Mouse (Mus musculus) gastrocnemius, adult 18-20 months (tissue): ENCODE measurements around the gene Vmn1r148. TPM values are rescaled to one million over a fixed set of nuclear protein-coding genes. Genes with fewer than 3 reads are reported as not detected.
"Not testable (repeated sequence)": the region's sequence is repeated elsewhere in the genome, so short reads cannot be mapped to it uniquely, and the experiment has no call there.

Source experiments
- DNase-seq: peaks from one replicate; pipeline ENCODE4 v3.0.0; 2021; ENCODE audit warnings: low spot score
- long read RNA-seq, 2 experiments: library from polyadenylated mRNA; stranded (forward); transcript quantifications; one replicate each; pipeline ENCODE4 v2.0.0; 2021
- total RNA-seq, 2 experiments: library from RNA; stranded (reverse); gene quantifications; 2 replicates each; pipeline ENCODE4 v1.2.3; 2021

The Vmn1r148 gene
- not detected for total RNA-seq
- long read RNA-seq, experiment 1, result 0 reads
- long read RNA-seq, experiment 2, result 0 reads

GRCm38 (mm10) chr7:22413283-22413682 is at the start of gene Vmn1r148:
Vmn1r148 (plus strand) TSS chr7:22413583.
- DNase-seq, result not testable (repeated sequence)

GRCm38 (mm10) chr7:22370939-22371338 is 42.4 kb upstream of the Vmn1r148 start, which contains the start of gene Gm8660:
Gm8660 (minus strand) TSS chr7:22371039.
- DNase-seq, result not testable (repeated sequence)

GRCm38 (mm10) chr7:22438129-22438528 is 24.7 kb downstream of the Vmn1r148 start, which contains the start of gene Vmn1r149:
Vmn1r149 (minus strand) TSS chr7:22438229.
- DNase-seq, result not testable (repeated sequence)

GRCm38 (mm10) chr7:22463975-22464374 is 50.6 kb downstream of the Vmn1r148 start, which contains the start of gene Gm10665:
Gm10665 (minus strand) TSS chr7:22464075.
- DNase-seq, result not testable (repeated sequence)

Other genes with a start within 250 kb of the Vmn1r148 start
- gene Vmn1r142, start 249.5 kb upstream of the Vmn1r148 start, total RNA-seq, result not detected
- not detected for gene Vmn1r143, start 224.2 kb upstream of the Vmn1r148 start, total RNA-seq
- not detected for gene Gm8653, start 212.3 kb upstream of the Vmn1r148 start, total RNA-seq
- not detected for gene Gm8453, start 184.1 kb upstream of the Vmn1r148 start, total RNA-seq
- not detected for gene Gm4187, start 83.9 kb upstream of the Vmn1r148 start, total RNA-seq
- gene Gm8660, start 42.5 kb upstream of the Vmn1r148 start, total RNA-seq, result not detected
- not detected for gene Vmn1r149, start 24.6 kb downstream of the Vmn1r148 start, total RNA-seq
- gene Gm10665, start 50.5 kb downstream of the Vmn1r148 start, total RNA-seq, result not detected
- not detected for gene Vmn1r151, start 86.1 kb downstream of the Vmn1r148 start, total RNA-seq
- not detected for gene Vmn1r152, start 109.4 kb downstream of the Vmn1r148 start, total RNA-seq
- gene Gm8677, start 121.3 kb downstream of the Vmn1r148 start, total RNA-seq, result not detected
- gene Gm4201, start 151.8 kb downstream of the Vmn1r148 start, total RNA-seq, result not detected
- not detected for gene Gm4565, start 174.5 kb downstream of the Vmn1r148 start, total RNA-seq
- not detected for gene Vmn1r155, start 244.4 kb downstream of the Vmn1r148 start, total RNA-seq